Mouse (Mus musculus) heart, postnatal 0 days (tissue): ENCODE data around the gene Ikzf2.

Experiments
- CTCF ChIP-seq: IDR thresholded peaks from 2 replicates; pipeline ENCODE4 v1.5.1; 2016; ENCODE audit warnings: antibody characterized with exemption, control low read depth, low read depth
- EP300 ChIP-seq: IDR thresholded peaks from 2 replicates; pipeline ENCODE4 v1.6.1; 2016; ENCODE audit warnings: antibody characterized with exemption, low read depth

GRCm38 (mm10) chr1:69488625-69489024, 198.4 kb downstream of the Ikzf2 start:
- TF ChIP-seq CTCF (no peak), EP300 (no peak)
